Mouse (Mus musculus) thymus, adult 2 months (tissue): ENCODE measurements around the gene Tekt5. TPM values are rescaled to one million over a fixed set of nuclear protein-coding genes. Genes with fewer than 3 reads are reported as not detected.

ENCODE experiments used
- DNase-seq: peaks from one replicate; pipeline ENCODE4 v3.0.0; 2021
- H3K27ac ChIP-seq: fragments of 200-500 bp; 2 replicates; pipeline ENCODE4 v1.5.1; 2012; ENCODE audit warnings: low read length, control low read depth; ENCODE audit not compliant: control insufficient read depth, insufficient read depth
- H3K27me3 ChIP-seq: fragments of 200-500 bp; 2 replicates; pipeline ENCODE4 v1.6.1; 2012; ENCODE audit warnings: mild to moderate bottlenecking, low read length, moderate library complexity, mixed read lengths; ENCODE audit not compliant: control insufficient read depth, insufficient read depth
- H3K36me3 ChIP-seq: fragments of 200-500 bp; 2 replicates; pipeline ENCODE4 v1.6.1; 2012; ENCODE audit warnings: mild to moderate bottlenecking, low read length, moderate library complexity; ENCODE audit not compliant: control insufficient read depth, insufficient read depth
- H3K4me1 ChIP-seq: fragments of 200-500 bp; replicated peaks from 2 replicates; pipeline ENCODE4 v1.6.1; 2012; ENCODE audit warnings: low read length; ENCODE audit not compliant: control insufficient read depth, insufficient read depth
- H3K4me3 ChIP-seq: fragments of 200-500 bp; 2 replicates; pipeline ENCODE4 v1.5.1; 2012; ENCODE audit warnings: mild to moderate bottlenecking, low read length, control low read depth, moderate library complexity; ENCODE audit not compliant: control insufficient read depth, insufficient read depth
- CTCF ChIP-seq: fragments of 200-500 bp; IDR thresholded peaks from 2 replicates; pipeline ENCODE4 v1.5.1; 2012; ENCODE audit warnings: mild to moderate bottlenecking, control low read depth, low read length, moderate library complexity, borderline replicate concordance; ENCODE audit not compliant: control insufficient read depth, poor library complexity, insufficient read depth; ENCODE audit errors: extremely low read depth
- POLR2A ChIP-seq: fragments of 200-500 bp; IDR thresholded peaks from 2 replicates; pipeline ENCODE4 v1.6.1; 2012; ENCODE audit warnings: mild to moderate bottlenecking, low read length, control low read depth, moderate library complexity; ENCODE audit not compliant: control insufficient read depth, poor library complexity, insufficient read depth; ENCODE audit errors: extremely low read depth
- WGBS: fragments of 180-500 bp; shearing (Covaris S2); methylation state at CpG from one replicate; pipeline ENCODE4 v1.1.7; 2018; 5-methylcytosine and 5-hydroxymethylcytosine counted together
- polyA plus RNA-seq: library from polyadenylated mRNA; depleted of rRNA; stranded (reverse); fragments of >200 nt; gene quantifications from 2 replicates; pipeline ENCODE4 v1.2.3, GENCODE M21; 2012

Tekt5 gene
- polyA plus RNA-seq, 1 experiment, result 1.7 TPM

DNA sequence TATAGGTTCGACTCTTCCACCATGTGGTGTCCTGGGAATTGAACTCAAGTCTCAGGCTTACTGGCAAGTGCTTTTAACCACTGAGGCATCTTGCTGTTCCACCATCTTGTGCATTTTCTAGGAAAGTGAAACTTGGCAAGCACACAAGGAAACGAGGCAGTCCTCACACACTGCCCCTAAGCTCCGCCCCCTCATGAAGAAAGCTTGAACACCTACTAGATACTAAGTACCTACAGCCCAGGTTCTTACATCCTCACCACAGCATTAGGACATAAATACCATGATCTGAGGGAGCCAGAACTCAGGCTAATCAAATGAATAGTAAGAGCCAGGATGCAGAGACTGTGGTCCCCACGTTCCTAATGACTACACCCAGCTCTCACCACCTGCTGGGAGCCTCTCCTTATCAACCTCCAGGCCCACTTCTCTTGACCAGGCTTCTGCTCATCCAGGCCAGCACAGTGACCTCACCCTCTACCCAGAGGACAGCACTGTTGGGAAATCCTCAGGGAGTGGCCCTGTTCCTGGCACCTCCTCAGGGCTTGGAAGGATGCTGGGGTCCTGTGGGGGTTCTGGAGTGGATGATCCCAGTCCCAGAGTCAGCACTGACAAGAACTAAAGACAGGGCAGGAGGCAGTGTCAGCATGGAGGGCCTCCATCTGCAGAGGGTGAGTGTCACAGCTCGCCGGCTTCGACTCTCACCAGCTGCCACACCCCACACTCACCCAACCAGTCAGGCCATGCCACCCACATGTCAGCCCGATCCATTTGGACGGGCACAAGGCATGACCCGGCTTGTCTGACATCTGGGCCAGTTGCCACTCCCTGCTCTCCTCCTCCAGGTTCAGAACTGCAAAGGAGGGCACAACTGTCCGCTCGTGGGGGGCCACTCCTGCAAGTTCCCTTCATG, 64.4 kb downstream of the Tekt5 start:
- Histone ChIP-seq H3K27ac (no peak overlapping the region), H3K4me1 (0 out of 2 replicates have a peak, but pooled peaks cover 3% of the 10 kb centered on the region), H3K27me3 (no peaks in the 10 kb centered on the region), H3K36me3 (no peaks in the 10 kb centered on the region), H3K4me3 (no peak overlapping the region)
- WGBS, result 86% methylated on average over 12 of the region's 12 CpGs
- DNase-seq, result no peak
- no peak for TF ChIP-seq POLR2A
- no peak for TF ChIP-seq CTCF

DNA sequence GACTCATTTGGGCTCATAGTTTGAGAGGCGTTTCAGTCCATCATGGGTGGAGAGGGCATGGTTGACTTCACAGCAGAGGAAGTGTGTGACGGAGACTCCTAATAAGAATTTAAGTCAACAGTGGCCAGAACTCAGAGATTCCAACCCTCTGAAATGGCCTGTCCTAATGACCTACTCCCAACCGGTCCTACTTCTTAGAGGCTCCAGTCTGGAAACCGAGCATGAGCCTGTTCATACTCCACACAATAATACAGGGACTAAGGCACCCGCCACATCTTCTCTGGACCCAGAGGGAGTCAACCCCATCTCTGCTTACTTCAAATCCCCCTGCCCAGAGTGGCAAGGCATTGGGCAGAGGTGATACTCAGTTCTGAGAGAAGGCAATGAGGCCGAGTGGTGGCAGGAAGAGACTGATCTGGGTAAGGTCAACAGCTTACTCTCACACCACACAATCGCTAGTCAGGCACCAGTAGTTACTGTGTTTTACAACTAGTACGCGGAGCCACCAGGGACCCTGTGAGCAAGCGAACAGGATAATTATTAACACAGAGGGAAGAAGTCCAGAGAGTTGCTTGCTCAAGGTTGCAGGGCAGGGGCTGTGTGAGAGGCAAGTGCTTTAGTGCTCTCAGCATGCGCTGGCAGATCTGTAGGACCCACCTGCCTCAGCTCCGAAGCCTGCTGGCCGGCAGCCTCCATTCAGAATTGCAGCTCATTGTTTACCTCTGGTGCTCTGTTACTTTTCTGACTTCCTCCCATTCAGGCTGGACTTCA, 67.5 kb downstream of the Tekt5 start:
- no peak for DNase-seq
- WGBS, result 90% methylated on average over 13 of the region's 13 CpGs
- TF ChIP-seq CTCF, result no peak
- no peak for TF ChIP-seq POLR2A

DNA sequence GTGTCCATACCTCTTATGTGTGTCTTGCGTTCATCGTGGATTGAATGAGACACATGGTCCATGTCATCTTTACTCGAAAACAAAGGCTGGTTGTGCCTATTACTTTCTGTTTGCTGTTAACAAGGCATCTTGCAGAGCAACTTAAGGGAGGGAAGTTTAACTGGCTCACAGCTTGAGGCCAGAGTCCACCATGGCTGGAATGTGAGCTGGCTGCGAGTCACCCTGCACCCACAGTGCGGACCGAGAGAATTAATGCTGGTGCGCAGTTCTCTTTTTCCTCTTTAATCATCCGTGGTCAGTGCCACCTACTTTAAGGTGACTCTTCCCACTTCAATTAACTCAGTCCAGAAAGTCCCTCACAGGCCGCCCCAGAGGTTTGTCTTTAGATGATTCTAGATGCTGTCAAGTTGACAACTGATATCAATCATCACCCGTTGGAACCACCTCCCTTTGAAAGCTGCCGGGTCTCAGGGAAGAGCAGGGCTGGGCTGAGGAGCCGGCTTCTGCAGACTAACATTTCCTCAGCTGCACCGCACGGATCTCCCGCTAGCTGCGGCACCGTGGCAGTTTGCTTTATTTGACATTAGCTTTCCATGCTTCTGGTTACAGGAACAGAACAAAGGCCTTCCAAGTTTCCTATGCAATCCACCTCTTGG, 75.2 kb downstream of the Tekt5 start:
- no peak overlapping the region for H3K4me3 ChIP-seq
- no peaks in the 10 kb centered on the region for H3K4me1 ChIP-seq
- no peaks in the 10 kb centered on the region for H3K36me3 ChIP-seq
- no peaks in the 10 kb centered on the region for H3K27me3 ChIP-seq
- TF ChIP-seq CTCF, result no peak
- no peak for TF ChIP-seq POLR2A
- 69% methylated on average over 17 of the region's 17 CpGs for WGBS
- no peak overlapping the region for H3K27ac ChIP-seq
- no peak for DNase-seq

More for the DNA sequence above, 67.5 kb downstream of the Tekt5 start:
- Histone ChIP-seq H3K27me3 (no peaks in the 10 kb centered on the region), H3K27ac (no peak overlapping the region), H3K4me1 (0 out of 2 replicates have a peak, but pooled peaks cover 3% of the 10 kb centered on the region), H3K4me3 (no peak overlapping the region), H3K36me3 (no peaks in the 10 kb centered on the region)

DNA sequence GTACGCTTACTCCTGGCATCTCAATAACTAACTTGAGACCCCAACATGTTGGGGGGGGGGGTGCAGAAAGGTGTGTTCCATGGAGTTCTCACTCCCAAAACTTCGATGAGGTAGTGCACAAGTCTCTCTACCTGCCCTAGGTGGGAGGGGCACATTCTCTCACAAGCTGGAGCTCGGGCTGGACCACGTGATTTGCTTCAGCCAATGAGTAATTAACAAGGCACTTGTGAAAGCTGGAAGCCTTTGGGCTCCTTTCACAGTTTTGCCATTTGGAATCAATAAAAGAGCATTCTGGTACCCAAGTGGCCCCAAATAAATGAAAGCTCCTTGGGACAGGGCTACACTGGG, 78.1 kb downstream of the Tekt5 start:
- WGBS, result 79% methylated on average over 4 of the region's 4 CpGs
- DNase-seq, result no peak
- Histone ChIP-seq H3K36me3 (no peaks in the 10 kb centered on the region), H3K4me1 (no peaks in the 10 kb centered on the region), H3K27me3 (peaks cover 2% of the 10 kb centered on the region; the same call in 1 of the 2 replicates), H3K4me3 (no peak overlapping the region), H3K27ac (no peak overlapping the region)
- TF ChIP-seq CTCF (no peak), POLR2A (no peak)

DNA sequence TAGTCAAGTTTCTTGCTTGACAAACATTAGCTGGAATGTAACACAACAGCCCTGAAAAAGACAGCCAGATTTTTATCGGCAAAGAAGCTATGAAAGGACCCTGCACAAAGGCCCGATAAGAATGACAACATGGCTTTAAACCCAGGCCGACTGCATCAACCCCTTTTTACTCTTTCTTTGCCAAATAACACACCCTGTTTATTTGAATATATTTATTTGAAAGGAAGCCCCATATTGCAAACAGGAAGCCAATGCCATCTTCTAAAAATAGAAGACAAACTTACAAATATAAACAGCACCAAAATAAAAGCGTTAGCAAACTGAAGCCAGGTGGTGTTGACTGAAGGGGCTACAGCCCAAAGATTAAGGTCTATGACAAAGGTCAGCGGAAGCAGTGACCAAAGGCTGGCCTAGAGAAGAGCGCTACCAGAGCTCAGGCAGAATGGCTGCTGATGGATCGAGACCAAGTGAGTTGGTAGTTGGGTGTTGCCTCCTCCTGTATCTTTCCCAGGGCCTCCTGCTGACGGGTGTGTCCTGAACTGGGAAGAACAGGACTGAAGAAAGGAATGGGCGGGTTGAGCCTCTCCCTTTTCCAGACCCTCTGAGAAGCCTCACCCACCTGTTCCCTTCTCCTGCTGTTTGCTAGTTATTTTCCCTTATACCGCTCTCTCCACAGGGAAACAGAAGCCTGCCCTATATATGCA, 78.6 kb downstream of the Tekt5 start:
- Histone ChIP-seq H3K4me1 (no peaks in the 10 kb centered on the region), H3K36me3 (no peaks in the 10 kb centered on the region), H3K27me3 (peaks cover 2% of the 10 kb centered on the region; the same call in 1 of the 2 replicates), H3K4me3 (no peak overlapping the region), H3K27ac (no peak overlapping the region)
- no peak for TF ChIP-seq CTCF
- no peak for TF ChIP-seq POLR2A
- WGBS, result 95% methylated on average over 10 of the region's 10 CpGs
- DNase-seq, result no peak

DNA sequence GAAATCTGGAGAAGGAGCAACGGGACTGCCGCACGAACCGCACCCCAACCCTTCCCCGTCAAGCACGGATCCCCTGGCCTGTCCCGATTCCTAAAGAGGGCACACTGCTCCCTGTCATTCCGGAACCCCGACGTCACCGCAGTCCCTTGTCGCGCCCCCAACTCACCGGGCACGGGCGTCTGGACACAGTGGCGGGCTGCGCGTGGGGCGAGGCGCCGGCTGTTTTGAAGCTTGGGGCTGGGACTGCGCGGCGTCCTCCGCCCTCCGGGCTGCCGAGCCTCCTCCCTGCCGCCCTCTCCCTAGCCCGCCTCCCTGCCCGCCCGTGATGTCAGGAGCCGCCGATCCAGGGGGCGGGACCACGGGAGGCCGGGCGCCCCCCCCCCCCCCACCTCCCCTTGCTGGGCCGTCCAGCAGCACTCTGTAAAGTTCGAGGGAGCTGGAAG, 81.6 kb downstream of the Tekt5 start, which contains the start of gene Emp2:
Gene Emp2, minus strand, starts transcription at position 323 of the 443 bp plus-strand sequence.
- Histone ChIP-seq H3K4me1 (no peaks in the 10 kb centered on the region), H3K4me3 (peak within 1 kb of the TSS; percentile 16), H3K27me3 (peaks cover 2% of the 10 kb centered on the region; the same call in 1 of the 2 replicates), H3K27ac (no peak within 1 kb of the TSS), H3K36me3 (no peaks in the 10 kb centered on the region)
- WGBS, result 2% methylated on average over 38 of the region's 40 CpGs
- peak; percentile 4 for DNase-seq
- TF ChIP-seq POLR2A, result no peak
